Mouse (Mus musculus): Measurements from ENCODE around the gene Cyp39a1.

Gene Cyp39a1

DNA sequence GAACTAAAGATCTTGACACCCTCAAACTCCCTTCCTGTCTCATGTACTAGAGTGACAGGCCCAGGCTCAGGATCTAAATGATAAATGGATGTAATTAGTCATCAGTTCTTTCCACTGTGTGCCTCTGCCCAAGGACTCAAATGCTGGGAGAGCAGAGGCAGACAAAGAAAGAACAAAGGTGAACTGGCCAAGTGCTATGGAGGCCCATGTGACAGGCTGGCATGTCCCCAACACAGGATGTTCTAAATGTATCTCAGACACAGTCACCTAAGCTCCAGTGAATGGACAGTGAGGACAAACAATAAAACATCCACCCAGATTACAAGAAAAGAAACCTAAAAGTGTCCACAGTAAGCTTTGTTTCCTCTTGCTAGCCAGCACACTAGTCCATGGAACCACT, 122.2 kb downstream of the Cyp39a1 start:
- DNase-seq = no peak

GRCm38 (mm10) chr17:43791751-43792150, 124.5 kb downstream of the Cyp39a1 start:
- DNase-seq = no peak

DNA sequence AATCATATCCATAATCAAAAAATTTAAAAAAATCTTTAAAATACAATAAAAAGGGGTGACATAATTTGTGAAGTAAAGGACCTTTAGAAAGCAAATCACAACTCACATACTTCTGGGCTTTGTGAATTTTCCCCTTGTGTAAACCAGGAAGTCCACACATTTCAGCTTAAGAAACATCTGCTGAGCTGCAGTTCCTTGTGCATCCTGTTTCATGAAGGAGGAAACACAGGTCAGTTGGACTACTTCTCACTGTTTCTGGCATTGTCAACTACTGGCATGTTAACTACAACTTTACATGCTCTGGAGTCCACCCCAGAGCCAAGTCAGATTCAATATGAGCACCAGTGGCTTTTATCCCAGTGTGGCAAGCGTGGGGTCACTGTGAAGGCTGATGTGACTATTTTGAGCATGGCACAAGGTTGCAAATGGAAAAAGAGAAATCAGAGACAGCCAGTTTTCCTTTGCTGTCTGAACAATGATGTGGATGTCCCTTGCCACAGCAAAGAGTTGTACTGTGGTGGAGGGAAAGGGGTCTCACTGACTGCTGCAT, 127.6 kb downstream of the Cyp39a1 start:
- DNase-seq = no peak

Data from cerebellum, postnatal 25 days (tissue).